Mouse (Mus musculus): ENCODE data around the gene Akr1b7.
"Not testable (repeated sequence)": the region's sequence is repeated elsewhere in the genome, so short reads cannot be mapped to it uniquely, and the experiment has no call there.

Gene Akr1b7

DNA sequence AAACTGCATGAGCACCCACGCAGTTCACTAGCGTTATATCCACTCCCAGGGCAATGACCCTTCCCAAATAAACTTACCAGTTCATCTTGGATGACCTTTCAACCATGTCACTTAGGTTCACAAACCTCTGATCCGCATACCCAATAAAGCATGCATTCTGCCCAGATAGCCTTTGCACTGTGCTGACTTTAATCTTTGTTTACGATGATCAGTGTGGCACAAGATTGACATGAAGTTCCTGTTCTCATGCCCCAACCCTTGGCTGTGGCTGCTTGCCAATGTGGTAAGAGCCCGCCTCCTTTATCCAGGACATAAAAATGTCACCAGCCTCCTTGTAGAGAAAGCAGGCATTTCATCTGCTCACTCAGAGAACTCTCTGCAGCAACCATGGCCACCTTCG lies at the start of gene Akr1b7:
Gene Akr1b7 (plus strand): TSS at position 312 of the 400 bp plus-strand sequence.
- DNase-seq (ENCODE audit: low read depth, low spot score) = no peak

GRCm38 (mm10) chr6:34364217-34365136 lies 47.7 kb upstream of the Akr1b7 start:
- DNase-seq (ENCODE audit: low read depth, low spot score) = no peak

GRCm38 (mm10) chr6:34367998-34368397 lies 44.1 kb upstream of the Akr1b7 start:
- no peak for DNase-seq (ENCODE audit: low read depth, low spot score)

DNA sequence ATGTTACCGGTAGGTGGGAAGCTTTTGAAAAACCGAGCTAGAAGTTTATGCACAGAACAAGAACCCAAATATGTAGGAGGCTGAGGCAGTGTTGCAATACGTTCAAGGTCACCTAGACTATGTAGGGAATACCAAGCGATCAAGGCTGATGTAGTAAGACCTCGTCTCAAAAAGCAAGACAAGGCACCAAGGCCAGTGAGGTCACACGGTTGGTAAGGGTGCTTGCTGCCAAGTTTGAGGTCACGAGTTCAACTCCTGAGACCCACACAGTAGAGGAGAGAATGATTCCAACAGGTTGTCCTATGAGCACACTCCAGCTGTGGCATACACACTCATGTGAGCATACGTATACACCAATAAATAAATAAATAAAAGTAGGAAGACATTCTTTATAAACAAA lies 42.1 kb upstream of the Akr1b7 start:
- no peak for DNase-seq (ENCODE audit: low read depth, low spot score)

DNA sequence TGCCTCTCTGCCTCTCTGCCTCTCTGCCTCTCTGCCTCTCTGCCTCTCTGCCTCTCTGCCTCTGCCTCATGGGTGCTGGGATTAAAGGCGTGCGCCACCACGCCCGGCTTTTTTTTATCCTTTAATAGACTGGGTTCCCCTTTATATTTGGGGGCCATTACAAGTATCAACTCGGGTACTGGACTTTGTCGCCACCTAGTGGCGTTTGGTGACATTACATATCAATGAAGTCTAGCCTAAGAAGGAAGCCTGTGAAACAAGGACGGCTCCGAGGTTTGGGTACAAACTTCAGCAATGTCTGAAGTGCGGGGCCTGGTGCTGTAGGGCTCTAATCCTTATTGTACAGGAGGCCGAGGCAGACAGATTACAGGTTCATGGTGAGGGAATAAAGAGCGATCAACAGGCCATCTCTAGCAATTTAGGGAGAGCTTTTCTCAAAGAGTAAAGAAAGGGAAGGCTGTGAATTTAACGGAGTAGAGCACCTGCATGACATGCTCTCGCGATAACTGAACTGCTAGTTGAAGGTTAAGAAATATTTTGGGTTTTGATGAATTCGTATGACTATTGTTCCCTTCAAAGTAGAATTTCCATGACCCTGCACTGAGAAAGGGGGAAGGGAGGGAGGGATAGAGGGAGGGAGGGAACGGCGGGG lies 40.3 kb upstream of the Akr1b7 start:
- DNase-seq (ENCODE audit: low read depth, low spot score) = peak; percentile 49

DNA sequence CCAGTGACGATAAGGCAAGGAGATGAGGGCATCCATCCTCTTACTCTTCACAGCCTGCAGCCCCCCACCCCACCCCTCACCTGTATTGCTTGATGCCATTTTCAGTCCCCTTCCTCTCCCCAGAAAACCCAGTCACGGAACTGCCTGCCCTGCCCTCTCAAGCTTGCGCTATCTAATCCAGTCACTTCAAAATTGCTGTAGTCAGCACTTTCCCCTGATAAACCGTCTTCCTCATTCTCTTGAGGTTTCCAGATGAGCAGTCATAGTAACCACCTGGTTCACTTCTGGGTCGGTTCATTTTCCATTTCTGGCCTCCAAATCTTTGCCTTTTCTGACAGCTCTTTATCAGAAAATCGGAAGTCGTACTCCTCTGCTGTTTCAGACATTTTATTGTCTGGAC lies 38.3 kb upstream of the Akr1b7 start:
- no peak for DNase-seq (ENCODE audit: low read depth, low spot score)

DNA sequence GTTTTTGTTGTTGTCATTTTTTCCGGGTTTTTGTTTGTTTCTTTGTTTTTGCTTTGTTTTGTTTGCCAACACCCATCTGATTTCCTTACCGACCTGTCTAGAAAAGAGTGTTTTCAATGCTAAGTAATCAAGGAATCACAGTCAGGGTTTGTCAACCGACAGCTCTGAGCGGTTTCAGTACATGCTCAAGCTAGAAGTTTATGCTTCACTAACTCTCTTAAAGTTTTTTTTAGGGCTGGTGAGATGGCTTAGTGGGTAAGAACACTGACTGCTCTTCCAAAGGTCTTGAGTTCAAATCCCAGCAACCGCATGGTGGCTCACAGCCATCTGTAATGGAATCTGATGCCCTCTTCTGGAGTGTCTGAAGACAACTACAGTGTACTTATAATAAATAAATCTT lies 36.2 kb upstream of the Akr1b7 start:
- not testable (repeated sequence) for DNase-seq (ENCODE audit: low read depth, low spot score)

- DNase-seq (ENCODE audit: low read depth, low spot score) = no peak
Measured at GRCm38 (mm10) chr6:34383401-34383800, 28.7 kb upstream of the Akr1b7 start.

DNA sequence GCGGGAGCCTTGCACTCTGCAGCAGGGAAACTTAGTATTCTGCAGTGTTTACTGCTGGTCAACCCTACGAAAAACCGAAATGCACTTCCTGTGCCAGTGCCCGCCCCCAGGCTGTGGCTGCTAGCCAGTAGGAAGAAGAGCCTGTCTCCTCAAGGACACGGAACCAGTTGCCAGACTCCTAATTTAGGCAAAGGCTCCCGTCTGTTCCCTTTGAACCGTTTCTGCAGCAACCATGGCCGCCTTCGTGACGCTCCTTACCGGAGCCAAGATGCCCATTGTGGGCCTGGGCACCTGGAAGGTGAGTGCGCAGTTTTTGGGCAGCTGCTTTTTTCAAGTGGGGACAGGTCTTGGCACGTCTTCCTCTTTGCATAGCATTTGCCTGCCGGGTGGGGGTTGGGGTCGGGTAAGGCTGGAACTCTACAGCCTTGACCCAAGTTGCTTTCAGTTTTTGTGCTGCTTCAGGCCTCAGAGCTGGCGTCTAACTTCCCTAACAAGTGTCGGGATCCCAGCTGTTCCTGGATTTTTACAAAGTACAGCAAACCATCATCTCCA lies 27.9 kb upstream of the Akr1b7 start, which contains the start of gene Akr1b10:
Gene Akr1b10 (plus strand): TSS at position 109 of the 552 bp plus-strand sequence.
- no peak for DNase-seq (ENCODE audit: low read depth, low spot score)

DNA sequence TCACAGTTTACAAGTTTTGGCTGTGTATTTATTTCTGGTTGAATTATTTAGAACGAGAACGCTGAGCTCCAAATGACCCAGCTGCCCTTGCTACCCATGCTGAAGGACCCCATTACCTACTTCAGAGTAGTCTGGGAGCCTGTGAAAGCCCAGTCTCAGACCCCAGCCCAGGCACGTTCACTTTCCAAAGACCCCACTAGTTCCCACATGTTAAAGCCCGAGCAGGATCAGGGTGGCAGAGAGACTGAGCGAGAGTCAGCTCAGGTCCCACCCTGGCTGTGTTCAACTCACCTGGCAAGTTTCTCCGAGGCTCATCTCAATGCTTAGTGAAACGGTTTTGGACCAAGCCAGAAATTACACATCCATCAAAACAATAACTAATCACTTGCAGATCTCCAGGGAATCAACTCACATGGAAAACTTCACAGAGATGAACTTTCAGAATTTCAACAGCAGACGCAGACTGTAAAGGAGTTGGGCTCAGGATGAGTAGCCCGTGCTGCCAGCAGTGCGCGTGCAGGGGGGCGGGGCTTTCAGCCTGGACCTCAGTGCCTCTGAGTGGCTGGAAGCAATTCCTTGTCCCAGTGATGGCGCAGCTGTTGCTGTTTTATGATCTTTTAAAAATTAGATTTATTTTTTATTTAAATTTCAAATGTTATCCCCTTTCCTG lies 27.3 kb upstream of the Akr1b7 start:
- no peak for DNase-seq (ENCODE audit: low read depth, low spot score)

- no peak for DNase-seq (ENCODE audit: low read depth, low spot score)
Measured at GRCm38 (mm10) chr6:34388420-34389156, 23.5 kb upstream of the Akr1b7 start.

- no peak for DNase-seq (ENCODE audit: low read depth, low spot score)
Measured at GRCm38 (mm10) chr6:34395897-34396296, 16.2 kb upstream of the Akr1b7 start.

DNA sequence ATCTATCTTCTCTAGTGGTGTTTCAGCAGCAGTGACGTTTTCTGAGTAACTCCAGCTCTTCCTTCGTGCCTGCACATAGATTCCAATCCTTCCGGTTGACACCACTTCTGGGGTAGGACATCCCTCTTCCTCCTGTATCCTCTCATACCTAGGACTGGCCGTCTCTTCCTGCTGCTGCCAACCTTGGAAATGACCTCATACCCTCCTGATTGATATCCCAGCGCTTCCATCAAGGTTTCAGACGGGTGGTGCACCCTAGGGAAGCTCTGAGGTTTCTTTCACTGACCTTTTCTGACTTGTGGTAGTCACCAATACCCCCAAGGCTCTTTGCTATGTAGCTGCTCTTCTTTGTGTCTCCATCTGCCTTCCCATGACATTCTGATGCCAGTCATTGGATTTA lies 13.7 kb upstream of the Akr1b7 start:
- no peak for DNase-seq (ENCODE audit: low read depth, low spot score)

- no peak for DNase-seq (ENCODE audit: low read depth, low spot score)
Measured at GRCm38 (mm10) chr6:34399606-34400220, 12.4 kb upstream of the Akr1b7 start.

GRCm38 (mm10) chr6:34400696-34401095 lies 11.4 kb upstream of the Akr1b7 start:
- no peak for DNase-seq (ENCODE audit: low read depth, low spot score)

GRCm38 (mm10) chr6:34406746-34407145 lies 5.4 kb upstream of the Akr1b7 start:
- DNase-seq (ENCODE audit: low read depth, low spot score) = no peak

DNA sequence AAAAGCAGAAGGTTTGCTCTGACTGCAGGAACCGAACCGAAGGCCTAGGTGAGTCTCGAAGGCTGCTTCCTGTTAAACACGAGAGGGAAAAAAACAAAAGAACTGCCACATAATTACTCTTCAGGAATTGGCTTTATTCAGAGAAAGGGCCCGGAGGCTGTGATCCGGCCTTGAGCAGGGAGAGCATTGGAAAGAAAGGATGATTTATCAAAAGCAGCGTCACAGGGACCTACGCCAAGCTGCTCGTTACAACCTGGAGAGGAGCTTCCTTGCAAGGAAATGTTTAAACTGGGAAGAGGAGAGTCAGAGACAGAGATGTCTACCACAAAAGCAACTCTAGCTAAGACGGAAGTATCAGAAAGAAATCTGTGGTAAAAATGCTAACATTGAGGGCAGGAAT lies 4.7 kb upstream of the Akr1b7 start:
- DNase-seq (ENCODE audit: low read depth, low spot score) = no peak

DNA sequence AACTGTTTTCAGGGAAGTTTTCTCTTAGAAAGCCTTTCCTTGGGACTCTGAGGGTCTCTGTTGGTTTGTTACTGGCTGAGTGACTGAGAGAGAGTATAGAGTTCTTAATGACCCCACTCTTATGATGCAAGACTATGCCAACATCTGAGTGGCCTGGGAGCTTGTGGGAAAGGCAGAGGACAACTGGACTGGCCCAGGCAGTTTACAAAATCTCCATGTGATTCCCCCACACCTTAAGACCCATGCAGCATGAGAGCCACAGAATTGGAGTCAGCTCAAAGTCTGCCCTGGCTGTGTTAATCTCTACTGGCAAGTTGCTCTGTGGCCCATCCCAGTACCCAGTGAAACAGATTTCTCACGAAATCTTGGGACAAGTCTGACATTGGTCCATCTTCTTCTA lies 554 bp downstream of the Akr1b7 start:
- DNase-seq (ENCODE audit: low read depth, low spot score) = no peak

- not testable (repeated sequence) for DNase-seq (ENCODE audit: low read depth, low spot score)
Measured at GRCm38 (mm10) chr6:34413386-34413785, 1.3 kb downstream of the Akr1b7 start.

- no peak for DNase-seq (ENCODE audit: low read depth, low spot score)
Measured at GRCm38 (mm10) chr6:34416521-34416920, 4.4 kb downstream of the Akr1b7 start.

GRCm38 (mm10) chr6:34419071-34419470 lies 6.9 kb downstream of the Akr1b7 start:
- no peak for DNase-seq (ENCODE audit: low read depth, low spot score)
